Mouse (Mus musculus) midbrain, embryonic 13.5 days (tissue): ENCODE measurements at regions not wholly inside any gene's neighbourhood (a gene's known extent, or its start where the extent isn't known, plus 50 kb on each side); places are given as distances from the start of the nearest gene placed in this dataset.

ENCODE experiments used
- ATAC-seq: fragments of 200-750 bp; cut with Nextera tagmentation; 2 replicates; pipeline ENCODE4 v1.8.0; 2017; ENCODE audit warnings: mild to moderate bottlenecking, moderate TSS enrichment, moderate library complexity
- H3K27ac ChIP-seq: fragments of 300-500 bp; sonication (generic); 2 replicates; pipeline ENCODE4 v1.5.1; 2015; ENCODE audit warnings: inconsistent platforms, mild to moderate bottlenecking, moderate library complexity
- H3K27me3 ChIP-seq: fragments of 300-500 bp; sonication (generic); 2 replicates; pipeline ENCODE4 v1.6.1; 2015; ENCODE audit warnings: mild to moderate bottlenecking, inconsistent platforms
- H3K36me3 ChIP-seq: fragments of 300-500 bp; sonication (generic); 2 replicates; pipeline ENCODE4 v1.6.1; 2015; ENCODE audit warnings: mild to moderate bottlenecking, inconsistent platforms
- H3K4me1 ChIP-seq: fragments of 300-500 bp; sonication (generic); replicated peaks from 2 replicates; pipeline ENCODE4 v1.6.1; 2015; ENCODE audit warnings: inconsistent platforms
- H3K4me2 ChIP-seq: fragments of 300-500 bp; sonication (generic); replicated peaks from 2 replicates; pipeline ENCODE4 v1.6.1; 2015; ENCODE audit warnings: moderate library complexity, mild to moderate bottlenecking, inconsistent platforms
- H3K4me3 ChIP-seq: fragments of 300-500 bp; sonication (generic); replicated peaks from 2 replicates; pipeline ENCODE4 v1.5.1; 2015; ENCODE audit warnings: mild to moderate bottlenecking, inconsistent platforms
- H3K9ac ChIP-seq: fragments of 300-500 bp; sonication (generic); replicated peaks from 2 replicates; pipeline ENCODE4 v1.6.1; 2015; ENCODE audit warnings: mild to moderate bottlenecking, inconsistent platforms
- H3K9me3 ChIP-seq: fragments of 300-500 bp; sonication (generic); 2 replicates; pipeline ENCODE4 v1.6.1; 2016; ENCODE audit warnings: mild to moderate bottlenecking, inconsistent platforms
- WGBS: fragments of 180-500 bp; shearing (Covaris S2); methylation state at CpG from one replicate; pipeline ENCODE4 v1.1.7; 2015; 5-methylcytosine and 5-hydroxymethylcytosine counted together

- WGBS: 62% methylated on average over 11 of the region's 11 CpGs
- Histone ChIP-seq H3K4me1 (no peaks in the 10 kb centered on the region), H3K9ac (no peak overlapping the region), H3K9me3 (no peaks in the 10 kb centered on the region), H3K4me2 (no peak overlapping the region), H3K27me3 (no peaks in the 10 kb centered on the region), H3K36me3 (no peaks in the 10 kb centered on the region), H3K4me3 (no peak overlapping the region), H3K27ac (no peak overlapping the region)
- ATAC-seq: peak; percentile 50; the same call in 1 of the 2 replicates
Measured at GRCm38 (mm10) chr15:57644331-57644953, 167.0 kb upstream of the Slc22a22 start.

GRCm38 (mm10) chr15:57639115-57639514 lies 161.7 kb upstream of the Slc22a22 start:
- Histone ChIP-seq H3K4me3 (no peak overlapping the region), H3K27me3 (no peaks in the 10 kb centered on the region), H3K9me3 (no peaks in the 10 kb centered on the region), H3K27ac (no peak overlapping the region), H3K36me3 (no peaks in the 10 kb centered on the region), H3K9ac (no peak overlapping the region), H3K4me1 (no peaks in the 10 kb centered on the region), H3K4me2 (no peak overlapping the region)
- no peak for ATAC-seq
- WGBS: 64% methylated on average over 7 of the region's 7 CpGs

- H3K4me3 ChIP-seq: no peak overlapping the region
- no peaks in the 10 kb centered on the region for H3K27me3 ChIP-seq
- no peak for ATAC-seq
- no peaks in the 10 kb centered on the region for H3K9me3 ChIP-seq
- H3K27ac ChIP-seq: no peak overlapping the region
- H3K4me2 ChIP-seq: no peak overlapping the region
- H3K4me1 ChIP-seq: no peaks in the 10 kb centered on the region
- no peaks in the 10 kb centered on the region for H3K36me3 ChIP-seq
- 81% methylated on average over 3 of the region's 3 CpGs for WGBS
- no peak overlapping the region for H3K9ac ChIP-seq
Measured at GRCm38 (mm10) chr15:57633067-57633466, 155.6 kb upstream of the Slc22a22 start.

- no peak overlapping the region for H3K27ac ChIP-seq
- H3K27me3 ChIP-seq: no peaks in the 10 kb centered on the region
- no peaks in the 10 kb centered on the region for H3K4me1 ChIP-seq
- H3K4me2 ChIP-seq: no peak overlapping the region
- H3K36me3 ChIP-seq: no peaks in the 10 kb centered on the region
- H3K9me3 ChIP-seq: no peaks in the 10 kb centered on the region
- ATAC-seq: no peak
- no peak overlapping the region for H3K9ac ChIP-seq
- 81% methylated on average over 8 of the region's 8 CpGs for WGBS
- no peak overlapping the region for H3K4me3 ChIP-seq
Measured at GRCm38 (mm10) chr15:57632537-57632936, 155.1 kb upstream of the Slc22a22 start.

GRCm38 (mm10) chr15:57618466-57618865 lies 141.0 kb upstream of the Slc22a22 start:
- no peak for ATAC-seq
- H3K27me3 ChIP-seq: no peaks in the 10 kb centered on the region
- H3K27ac ChIP-seq: no peak overlapping the region
- H3K9me3 ChIP-seq: no peaks in the 10 kb centered on the region
- 86% methylated on average over 6 of the region's 6 CpGs for WGBS
- no peaks in the 10 kb centered on the region for H3K4me1 ChIP-seq
- H3K4me2 ChIP-seq: no peak overlapping the region
- H3K36me3 ChIP-seq: no peaks in the 10 kb centered on the region
- H3K9ac ChIP-seq: no peak overlapping the region
- no peak overlapping the region for H3K4me3 ChIP-seq

GRCm38 (mm10) chr15:57616880-57617391 lies 139.5 kb upstream of the Slc22a22 start:
- Histone ChIP-seq H3K27ac (no peak overlapping the region), H3K9me3 (no peaks in the 10 kb centered on the region), H3K4me1 (no peaks in the 10 kb centered on the region), H3K36me3 (no peaks in the 10 kb centered on the region), H3K9ac (no peak overlapping the region), H3K4me2 (no peak overlapping the region), H3K4me3 (no peak overlapping the region), H3K27me3 (no peaks in the 10 kb centered on the region)
- WGBS: 54% methylated on average over 11 of the region's 11 CpGs
- no peak for ATAC-seq

- WGBS: 93% methylated on average over 2 of the region's 2 CpGs
- Histone ChIP-seq H3K4me3 (no peak overlapping the region), H3K27ac (no peak overlapping the region), H3K9me3 (no peaks in the 10 kb centered on the region), H3K36me3 (no peaks in the 10 kb centered on the region), H3K9ac (no peak overlapping the region), H3K27me3 (no peaks in the 10 kb centered on the region), H3K4me2 (no peak overlapping the region), H3K4me1 (no peaks in the 10 kb centered on the region)
- ATAC-seq: no peak
Measured at GRCm38 (mm10) chr15:57610006-57610405, 132.6 kb upstream of the Slc22a22 start.

GRCm38 (mm10) chr15:57608519-57608918 lies 131.1 kb upstream of the Slc22a22 start:
- Histone ChIP-seq H3K4me3 (no peak overlapping the region), H3K27me3 (no peaks in the 10 kb centered on the region), H3K4me1 (no peaks in the 10 kb centered on the region), H3K27ac (no peak overlapping the region), H3K9me3 (no peaks in the 10 kb centered on the region), H3K4me2 (no peak overlapping the region), H3K9ac (no peak overlapping the region), H3K36me3 (no peaks in the 10 kb centered on the region)
- 90% methylated on average over 3 of the region's 3 CpGs for WGBS
- no peak for ATAC-seq

GRCm38 (mm10) chr15:57600562-57600961 lies 123.1 kb upstream of the Slc22a22 start:
- 16% methylated on average over 6 of the region's 6 CpGs for WGBS
- no peak overlapping the region for H3K4me3 ChIP-seq
- H3K9me3 ChIP-seq: no peaks in the 10 kb centered on the region
- ATAC-seq: peak; percentile 79
- H3K9ac ChIP-seq: no peak overlapping the region
- H3K27ac ChIP-seq: no peak overlapping the region
- H3K4me2 ChIP-seq: no peak overlapping the region
- H3K36me3 ChIP-seq: no peaks in the 10 kb centered on the region
- H3K4me1 ChIP-seq: no peaks in the 10 kb centered on the region
- H3K27me3 ChIP-seq: no peaks in the 10 kb centered on the region

GRCm38 (mm10) chr15:57593326-57594004 lies 116.0 kb upstream of the Slc22a22 start:
- no peak overlapping the region for H3K27ac ChIP-seq
- H3K27me3 ChIP-seq: no peaks in the 10 kb centered on the region
- no peak overlapping the region for H3K9ac ChIP-seq
- no peaks in the 10 kb centered on the region for H3K9me3 ChIP-seq
- H3K4me1 ChIP-seq: peaks cover 19% of the 10 kb centered on the region
- no peaks in the 10 kb centered on the region for H3K36me3 ChIP-seq
- 96% methylated on average over 4 of the region's 4 CpGs for WGBS
- no peak overlapping the region for H3K4me3 ChIP-seq
- ATAC-seq: no peak
- H3K4me2 ChIP-seq: no peak overlapping the region

- no peaks in the 10 kb centered on the region for H3K9me3 ChIP-seq
- ATAC-seq: no peak
- no peaks in the 10 kb centered on the region for H3K27me3 ChIP-seq
- H3K27ac ChIP-seq: no peak overlapping the region; the same call in 1 of the 2 replicates
- WGBS: 61% methylated on average over 7 of the region's 7 CpGs
- H3K4me1 ChIP-seq: peaks cover 19% of the 10 kb centered on the region
- H3K4me2 ChIP-seq: no peak overlapping the region
- no peak overlapping the region for H3K4me3 ChIP-seq
- H3K36me3 ChIP-seq: no peaks in the 10 kb centered on the region
- no peak overlapping the region for H3K9ac ChIP-seq
Measured at GRCm38 (mm10) chr15:57590597-57591219, 113.3 kb upstream of the Slc22a22 start.
